Mouse (Mus musculus): ENCODE results near the gene Ddi2. TPM values are rescaled to one million over a fixed set of nuclear protein-coding genes. Genes with fewer than 3 reads are reported as not detected.

Gene Ddi2
- polyA plus RNA-seq, 1 experiment from 2014 or later, result 21.5 TPM

DNA sequence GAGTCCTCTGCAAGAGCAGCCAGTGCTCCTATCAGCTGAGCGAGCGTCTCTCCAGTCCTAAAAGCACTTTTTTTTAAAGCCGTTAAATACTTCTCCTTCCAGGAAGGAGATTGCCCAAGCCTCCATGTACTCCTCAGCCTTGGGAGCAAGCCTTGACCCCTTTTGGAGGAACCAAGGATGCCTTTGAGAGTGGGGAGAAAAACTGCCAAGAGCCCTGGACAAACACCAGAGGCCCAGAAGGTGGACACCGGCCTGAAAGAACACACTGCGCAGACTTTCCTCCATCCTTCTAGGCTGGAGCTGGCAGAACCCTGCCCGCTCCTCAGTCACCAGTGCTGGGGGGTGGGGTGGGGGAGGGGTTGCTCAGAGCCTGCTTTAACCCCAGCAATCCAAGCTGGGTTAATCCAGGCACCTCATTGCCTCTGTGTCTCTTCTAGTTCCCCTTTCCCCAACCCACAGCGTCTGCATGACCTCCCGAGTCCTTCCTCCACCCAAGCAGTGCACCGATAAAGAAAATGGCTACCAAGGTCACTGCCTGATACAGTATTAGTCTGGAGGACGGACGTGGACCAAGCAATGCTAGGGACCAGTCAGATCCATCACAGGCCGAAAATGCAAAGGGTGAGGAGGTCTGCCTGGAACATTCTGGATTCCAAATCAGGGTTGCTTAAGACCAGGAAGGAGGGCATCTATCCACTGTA, 67.2 kb downstream of the Ddi2 start:
- Histone ChIP-seq H3K9me3 (ENCODE audit: low read depth, low read length) (no peaks in the 10 kb centered on the region), H3K4me3 (ENCODE audit: low read depth, low read length) (no peak overlapping the region), H3K4me1 (ENCODE audit: insufficient read depth) (no peaks in the 10 kb centered on the region), H3K9ac (no peak overlapping the region), H3K27me3 (ENCODE audit: insufficient read depth, low read length) (no peaks in the 10 kb centered on the region), H3K27ac (ENCODE audit: low read depth) (no peak overlapping the region; the same call in 1 of the 2 replicates), H3K36me3 (ENCODE audit: insufficient read depth) (peaks cover 45% of the 10 kb centered on the region), H3K4me2 (no peak overlapping the region)
- ATAC-seq (ENCODE audit: insufficient read depth) (no peak), DNase-seq (no peak)
- 80% methylated on average over 12 of the region's 12 CpGs for WGBS
- no peak for TF ChIP-seq CTCF (IDR thresholded peaks at IDR 0.05; ENCODE audit: low read depth)

DNA sequence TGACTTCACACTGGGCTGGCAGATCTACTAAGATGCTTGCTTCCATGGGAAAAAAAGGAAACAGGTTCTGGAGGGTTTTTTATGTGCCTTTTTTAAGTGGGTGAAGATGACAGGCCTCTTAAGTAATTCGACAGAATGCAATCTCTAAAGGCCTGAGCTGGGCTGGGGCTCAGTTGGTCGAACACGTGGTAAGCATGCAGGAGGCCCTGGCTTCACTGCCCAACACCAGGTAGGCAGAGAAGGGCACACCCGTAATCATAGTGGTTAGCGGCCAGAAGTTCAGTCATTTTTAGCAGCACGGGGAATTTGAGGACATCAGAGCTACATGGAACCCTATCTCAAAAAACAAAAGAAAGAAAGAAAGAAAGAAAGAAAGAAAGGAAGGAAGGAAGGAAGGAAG, 68.7 kb downstream of the Ddi2 start:
- Histone ChIP-seq H3K27ac (ENCODE audit: low read depth) (no peak overlapping the region), H3K9me3 (ENCODE audit: low read depth, low read length) (no peaks in the 10 kb centered on the region), H3K4me2 (no peak overlapping the region), H3K27me3 (ENCODE audit: insufficient read depth, low read length) (no peaks in the 10 kb centered on the region), H3K4me3 (ENCODE audit: low read depth, low read length) (no peak overlapping the region), H3K4me1 (ENCODE audit: insufficient read depth) (no peaks in the 10 kb centered on the region), H3K36me3 (ENCODE audit: insufficient read depth) (peaks cover 31% of the 10 kb centered on the region), H3K9ac (no peak overlapping the region)
- WGBS, result 88% methylated on average over 6 of the region's 6 CpGs
- no peak for TF ChIP-seq CTCF (IDR thresholded peaks at IDR 0.05; ENCODE audit: low read depth)
- ATAC-seq (ENCODE audit: insufficient read depth), result no peak
- DNase-seq, result no peak

DNA sequence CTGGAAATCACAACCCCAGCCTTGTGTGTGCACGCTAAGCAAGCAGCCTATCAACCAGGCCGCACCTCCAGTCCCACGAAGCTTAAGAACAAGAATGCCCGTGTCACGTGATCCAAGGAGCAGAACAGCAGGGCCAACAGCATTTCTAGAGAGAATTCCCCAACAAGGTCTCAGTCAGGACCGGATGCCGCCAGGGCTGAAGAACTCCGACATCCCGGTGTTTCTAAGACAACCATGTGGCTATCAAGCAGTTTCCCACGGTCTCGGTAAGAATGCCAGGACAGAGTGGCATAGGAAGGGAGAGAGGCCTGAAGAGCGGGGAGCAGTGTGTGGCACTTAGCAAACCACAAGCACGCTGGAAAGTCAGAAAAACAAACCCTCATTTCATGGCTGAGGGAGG, 69.4 kb downstream of the Ddi2 start:
- Histone ChIP-seq H3K4me3 (ENCODE audit: low read depth, low read length) (no peak overlapping the region), H3K27me3 (ENCODE audit: insufficient read depth, low read length) (no peaks in the 10 kb centered on the region), H3K4me2 (no peak overlapping the region), H3K27ac (ENCODE audit: low read depth) (no peak overlapping the region), H3K4me1 (ENCODE audit: insufficient read depth) (no peaks in the 10 kb centered on the region), H3K36me3 (ENCODE audit: insufficient read depth) (peaks cover 24% of the 10 kb centered on the region), H3K9ac (no peak overlapping the region), H3K9me3 (ENCODE audit: low read depth, low read length) (no peaks in the 10 kb centered on the region)
- 90% methylated on average over 13 of the region's 13 CpGs for WGBS
- TF ChIP-seq CTCF (IDR thresholded peaks at IDR 0.05; ENCODE audit: low read depth), result no peak
- no peak for DNase-seq
- ATAC-seq (ENCODE audit: insufficient read depth), result no peak

DNA sequence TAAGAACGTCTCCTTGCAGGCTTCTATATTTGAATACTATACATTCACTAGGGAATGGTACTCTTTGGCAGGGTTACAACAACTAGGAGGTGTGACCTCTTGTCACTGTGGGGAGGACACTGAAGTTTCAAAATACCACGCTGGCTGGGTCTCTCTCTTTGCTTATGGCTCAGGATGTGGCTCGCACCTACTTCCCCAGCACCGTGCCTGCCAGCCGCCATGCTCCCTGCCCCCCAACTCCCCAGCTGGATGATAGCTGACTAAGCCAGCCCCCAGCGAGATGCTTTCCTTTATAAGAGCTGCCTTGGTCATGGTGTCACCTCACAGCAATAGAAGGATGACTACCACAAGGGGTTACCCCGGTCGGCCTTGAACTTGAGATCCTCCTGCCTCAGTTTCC, 70.2 kb downstream of the Ddi2 start:
- Histone ChIP-seq H3K4me3 (ENCODE audit: low read depth, low read length) (no peak overlapping the region), H3K9me3 (ENCODE audit: low read depth, low read length) (no peaks in the 10 kb centered on the region), H3K9ac (no peak overlapping the region), H3K27ac (ENCODE audit: low read depth) (no peak overlapping the region), H3K36me3 (ENCODE audit: insufficient read depth) (peaks cover 22% of the 10 kb centered on the region), H3K4me1 (ENCODE audit: insufficient read depth) (no peaks in the 10 kb centered on the region), H3K27me3 (ENCODE audit: insufficient read depth, low read length) (no peaks in the 10 kb centered on the region), H3K4me2 (no peak overlapping the region)
- 83% methylated on average over 8 of the region's 8 CpGs for WGBS
- ATAC-seq (ENCODE audit: insufficient read depth) (no peak), DNase-seq (no peak)
- no peak for TF ChIP-seq CTCF (IDR thresholded peaks at IDR 0.05; ENCODE audit: low read depth)

DNA sequence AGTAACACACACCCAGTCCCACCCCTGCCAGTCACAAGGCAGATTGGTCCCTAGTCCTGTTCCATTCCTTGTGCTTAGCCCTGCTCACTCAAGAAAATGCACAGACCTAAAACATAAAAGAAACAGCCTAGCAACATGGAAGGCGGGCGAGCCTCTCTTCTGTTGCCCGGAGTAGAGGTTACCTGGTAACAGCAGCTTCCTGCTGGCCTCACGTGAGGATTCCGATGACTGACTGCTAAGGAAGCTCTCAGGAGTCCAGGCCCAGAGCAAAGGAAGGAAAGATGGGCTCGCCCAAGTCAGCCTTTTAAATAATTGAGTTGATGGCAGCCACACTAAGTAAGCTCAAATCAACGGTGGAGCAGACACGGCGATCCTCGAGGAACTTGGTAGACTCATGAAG, 71.3 kb downstream of the Ddi2 start:
- DNase-seq, result no peak
- no peak for TF ChIP-seq CTCF (IDR thresholded peaks at IDR 0.05; ENCODE audit: low read depth)
- H3K4me1 ChIP-seq (ENCODE audit: insufficient read depth), result no peaks in the 10 kb centered on the region
- WGBS, result 91% methylated on average over 10 of the region's 10 CpGs
- H3K27me3 ChIP-seq (ENCODE audit: insufficient read depth, low read length), result no peaks in the 10 kb centered on the region
- H3K9me3 ChIP-seq (ENCODE audit: low read depth, low read length), result no peaks in the 10 kb centered on the region
- ATAC-seq (ENCODE audit: insufficient read depth), result no peak
- H3K9ac ChIP-seq, result no peak overlapping the region
- no peak overlapping the region for H3K27ac ChIP-seq (ENCODE audit: low read depth)
- peaks cover 19% of the 10 kb centered on the region; the same call in 1 of the 2 replicates for H3K36me3 ChIP-seq (ENCODE audit: insufficient read depth)
- H3K4me3 ChIP-seq (ENCODE audit: low read depth, low read length), result no peak overlapping the region
- H3K4me2 ChIP-seq, result no peak overlapping the region

DNA sequence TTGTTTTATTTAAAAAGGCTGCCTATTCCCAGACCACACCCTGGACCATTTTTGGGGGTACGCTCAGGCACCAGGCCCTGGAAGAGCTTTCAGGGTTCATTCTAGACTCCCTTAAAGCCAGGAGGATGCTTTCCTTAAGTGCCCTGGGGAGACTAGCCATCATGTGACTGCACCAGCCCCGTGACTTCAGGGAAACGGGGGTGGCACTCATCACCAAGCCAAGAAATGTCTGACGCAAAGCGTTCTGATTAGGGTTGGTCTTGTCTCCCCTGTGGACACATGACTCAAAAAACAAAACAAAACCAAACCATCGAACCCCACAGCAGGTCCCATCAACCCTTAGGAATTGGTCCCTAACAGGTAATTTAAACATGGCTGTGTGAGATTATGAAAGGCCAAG, 71.9 kb downstream of the Ddi2 start:
- Histone ChIP-seq H3K27me3 (ENCODE audit: insufficient read depth, low read length) (no peaks in the 10 kb centered on the region), H3K4me2 (no peak overlapping the region), H3K27ac (ENCODE audit: low read depth) (no peak overlapping the region), H3K4me3 (ENCODE audit: low read depth, low read length) (no peak overlapping the region), H3K9ac (no peak overlapping the region), H3K36me3 (ENCODE audit: insufficient read depth) (peaks cover 19% of the 10 kb centered on the region; the same call in 1 of the 2 replicates), H3K4me1 (ENCODE audit: insufficient read depth) (no peaks in the 10 kb centered on the region), H3K9me3 (ENCODE audit: low read depth, low read length) (no peaks in the 10 kb centered on the region)
- DNase-seq, result no peak
- TF ChIP-seq CTCF (IDR thresholded peaks at IDR 0.05; ENCODE audit: low read depth), result no peak
- ATAC-seq (ENCODE audit: insufficient read depth), result no peak
- WGBS, result 86% methylated on average over 6 of the region's 6 CpGs

- DNase-seq (peak; percentile 79), ATAC-seq (ENCODE audit: insufficient read depth) (0 out of 2 replicates have a peak, but pooled peaks have one; percentile 16)
- TF ChIP-seq CTCF (IDR thresholded peaks at IDR 0.05; ENCODE audit: low read depth), result no peak
- no peaks in the 10 kb centered on the region for H3K9me3 ChIP-seq (ENCODE audit: low read depth, low read length)
- no peak overlapping the region for H3K4me2 ChIP-seq
- no peak overlapping the region for H3K4me3 ChIP-seq (ENCODE audit: low read depth, low read length)
- WGBS, result 54% methylated on average over 6 of the region's 6 CpGs
- peaks cover under 1% of the 10 kb centered on the region; the same call in 1 of the 2 replicates for H3K4me1 ChIP-seq (ENCODE audit: insufficient read depth)
- H3K9ac ChIP-seq, result no peak overlapping the region
- peak overlapping the region; percentile 50 for H3K27ac ChIP-seq (ENCODE audit: low read depth)
- H3K27me3 ChIP-seq (ENCODE audit: insufficient read depth, low read length), result no peaks in the 10 kb centered on the region
- H3K36me3 ChIP-seq (ENCODE audit: insufficient read depth), result peaks cover 19% of the 10 kb centered on the region; the same call in 1 of the 2 replicates
These were observed 74.0 kb downstream of the Ddi2 start for GRCm38 (mm10) chr4:141649244-141649643.

Measured in lung, embryonic 14.5 days (tissue).